Mouse (Mus musculus): ENCODE results near the gene Tmem132a.

- TF ChIP-seq TAL1 (IDR thresholded peaks at IDR 0.05; ENCODE audit: low read length) (no peak), CTCF (IDR thresholded peaks at IDR 0.05 in 2 of 3, conservative IDR thresholded peaks at IDR 0.05 in 1 of 3; ENCODE audit: control insufficient read depth in 1 of 3, insufficient read depth in 1 of 3, low read depth in 2 of 3, low read length in 3 of 3, poor library complexity in 1 of 3, severe bottlenecking in 1 of 3) (no peak), ZC3H11A (IDR thresholded peaks at IDR 0.05; ENCODE audit: low read depth, low read length) (no peak), MAX (IDR thresholded peaks at IDR 0.05; ENCODE audit: low read length) (no peak), MXI1 (IDR thresholded peaks at IDR 0.05; ENCODE audit: low read depth, low read length) (no peak), MAFK (IDR thresholded peaks at IDR 0.05; ENCODE audit: borderline replicate concordance, low read depth, low read length) (no peak), CHD2 (IDR thresholded peaks at IDR 0.05; ENCODE audit: low read length) (no peak), GABPA (IDR thresholded peaks at IDR 0.05; ENCODE audit: low read depth, low read length) (no peak), POLR2A (IDR thresholded peaks at IDR 0.05; ENCODE audit: control insufficient read depth in 1 of 2, insufficient read depth in 1 of 2, low read depth in 1 of 2, low read length in 2 of 2, poor library complexity in 1 of 2) (no peak), USF1 (IDR thresholded peaks at IDR 0.05; ENCODE audit: low read depth, low read length) (no peak), MYC (IDR thresholded peaks at IDR 0.05; ENCODE audit: low read depth, low read length) (no peak), EP300 (IDR thresholded peaks at IDR 0.05; ENCODE audit: low read depth in 1 of 2, low read length in 2 of 2) (no peak)
These were observed 25.5 kb downstream of the Tmem132a start for GRCm38 (mm10) chr19:10844206-10844605.

Measured in MEL (cell line).